Mouse (Mus musculus): Measurements from ENCODE around the gene Nif3l1.

DNA sequence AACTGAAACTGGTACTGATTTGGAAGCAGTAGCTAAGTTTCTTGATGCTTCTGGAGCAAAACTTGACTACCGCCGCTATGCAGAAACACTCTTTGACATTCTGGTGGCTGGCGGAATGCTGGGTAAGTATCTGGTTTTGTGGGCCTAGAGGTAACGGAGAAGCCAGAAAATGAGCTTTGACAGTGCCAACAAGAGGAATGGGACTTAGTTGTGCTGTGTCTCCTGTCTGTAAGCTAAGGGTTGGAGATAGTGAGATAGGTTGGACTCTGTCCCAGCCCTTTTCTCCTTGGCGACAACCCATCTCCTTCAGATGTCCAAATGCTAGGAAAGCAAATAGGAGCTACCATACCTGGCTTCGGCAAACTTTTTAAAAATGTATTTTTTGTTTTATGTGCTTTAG, 47.2 kb upstream of the Nif3l1 start:
- no peak for TF ChIP-seq POLR2A (IDR thresholded peaks at IDR 0.05; ENCODE audit: borderline replicate concordance, insufficient read depth, low read length)
- no peak for TF ChIP-seq CTCF (IDR thresholded peaks at IDR 0.05; ENCODE audit: borderline replicate concordance, insufficient read depth, low read depth, low read length)
